Mouse (Mus musculus): ENCODE results near the gene Tmem160. TPM values are rescaled to one million over a fixed set of nuclear protein-coding genes. Genes with fewer than 3 reads are reported as not detected.

Gene Tmem160
- total RNA-seq (2021) = 10 to 100 TPM; 68.0 to 69.0 TPM
- long read RNA-seq, experiment 1, transcript Tmem160-201 (3 exons, 815 nt) = major isoform, 30 of 81 reads
- long read RNA-seq, experiment 1, partial matches to known transcripts = 48 of 81 reads
- long read RNA-seq, experiment 1, other reads (novel, unspliced or antisense) = 0 of 81 reads
- long read RNA-seq, experiment 2, transcript Tmem160-201 (3 exons, 815 nt) = major isoform, 29 of 67 reads
- long read RNA-seq, experiment 2, partial matches to known transcripts = 37 of 67 reads
- long read RNA-seq, experiment 2, other reads (novel, unspliced or antisense) = 0 of 67 reads

DNA sequence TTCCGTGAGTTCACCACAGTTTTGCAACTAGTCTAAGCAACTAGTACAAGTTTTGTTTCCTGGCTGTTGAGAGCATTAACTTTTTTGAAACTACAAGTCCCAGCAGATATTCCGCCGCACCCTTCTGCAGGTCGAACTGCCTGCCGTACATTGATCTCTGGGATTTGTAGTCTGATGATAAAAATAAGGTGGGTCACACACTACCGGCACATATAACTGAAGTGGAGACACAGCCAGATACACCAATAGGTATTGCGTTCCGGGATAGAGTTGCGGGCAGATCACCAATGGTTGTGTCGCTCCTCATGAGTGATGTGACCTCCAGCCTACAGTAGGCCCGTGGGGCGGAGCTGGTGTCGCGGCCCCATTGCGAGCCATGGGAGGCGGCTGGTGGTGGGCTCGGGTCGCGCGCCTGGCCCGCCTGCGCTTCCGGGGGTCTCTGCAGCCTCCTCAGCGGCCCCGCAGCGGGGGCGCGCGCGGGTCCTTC is at the start of gene Tmem160:
Tmem160 (plus strand) TSS at position 193 of the 487 bp plus-strand sequence.
- Histone ChIP-seq H3K27ac (peak within 1 kb of the TSS; percentile 76), H3K4me3 (peak within 1 kb of the TSS; percentile 85)
- TF ChIP-seq CTCF (IDR thresholded peaks at IDR 0.05) = no peak
- DNase-seq (ENCODE audit: extremely low spot score in 1 of 2, low spot score in 2 of 2) = peak; percentile 80 to 86
- intact Hi-C loops (cut with DNase I) = no loop called here

DNA sequence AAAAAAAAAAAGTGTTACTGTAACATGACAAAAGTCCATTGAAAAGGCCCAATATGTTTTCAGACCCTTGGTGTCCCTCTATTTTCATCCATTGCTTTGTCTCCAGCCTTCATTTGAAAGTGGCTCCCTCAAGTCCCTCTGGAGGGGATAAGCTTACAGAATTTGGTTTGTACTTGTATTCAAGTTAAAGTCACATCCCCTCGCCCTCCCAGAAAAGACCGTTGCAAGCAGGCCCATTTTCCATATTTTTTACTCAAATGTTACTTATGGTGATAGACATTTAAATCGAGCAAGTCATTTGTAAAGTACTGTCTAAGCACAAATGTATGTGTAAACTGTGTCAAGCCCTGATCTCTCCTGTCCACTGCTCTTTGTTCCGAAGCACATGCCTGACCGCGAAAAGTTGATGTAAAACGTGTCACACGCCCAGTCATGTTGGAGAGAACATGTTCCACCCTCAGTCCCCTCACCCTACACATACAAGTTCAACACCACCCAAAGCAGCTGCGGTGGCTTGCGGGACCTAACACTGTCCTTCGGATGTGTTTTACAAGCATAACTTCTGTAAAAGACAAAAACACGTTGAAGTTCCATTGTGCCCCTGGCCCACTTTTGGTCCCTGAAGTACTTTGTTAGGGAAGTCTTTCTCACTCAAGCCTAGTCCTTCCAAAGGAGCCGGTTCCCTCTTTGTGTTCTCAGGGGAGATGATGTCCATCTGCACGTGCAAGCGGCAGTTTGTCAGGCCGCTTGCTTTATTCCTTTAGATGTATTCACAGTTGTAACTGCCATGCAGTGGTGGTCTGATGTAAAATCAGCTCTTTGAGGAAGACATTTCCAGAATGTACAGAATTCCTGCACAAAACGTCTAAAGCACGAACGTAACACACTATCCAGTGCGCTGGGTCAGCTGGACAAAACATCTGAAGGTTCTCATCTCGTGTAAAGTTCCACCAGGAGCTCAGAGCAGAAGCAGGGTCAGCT is 49.3 kb upstream of the Tmem160 start:
- Histone ChIP-seq H3K4me3 (peak overlapping the region; percentile 98), H3K27ac (peak overlapping the region; percentile 100)
- peak in 1 of 2 experiments; percentile 22 for DNase-seq (ENCODE audit: extremely low spot score in 1 of 2, low spot score in 2 of 2)
- TF ChIP-seq CTCF (IDR thresholded peaks at IDR 0.05) = no peak
- intact Hi-C loops (cut with DNase I) = loop anchor here (2.0 to 5.0 kb wide), 2 partner anchors 210 to 419 kb away; no protein-coding TSS in a partner anchor

DNA sequence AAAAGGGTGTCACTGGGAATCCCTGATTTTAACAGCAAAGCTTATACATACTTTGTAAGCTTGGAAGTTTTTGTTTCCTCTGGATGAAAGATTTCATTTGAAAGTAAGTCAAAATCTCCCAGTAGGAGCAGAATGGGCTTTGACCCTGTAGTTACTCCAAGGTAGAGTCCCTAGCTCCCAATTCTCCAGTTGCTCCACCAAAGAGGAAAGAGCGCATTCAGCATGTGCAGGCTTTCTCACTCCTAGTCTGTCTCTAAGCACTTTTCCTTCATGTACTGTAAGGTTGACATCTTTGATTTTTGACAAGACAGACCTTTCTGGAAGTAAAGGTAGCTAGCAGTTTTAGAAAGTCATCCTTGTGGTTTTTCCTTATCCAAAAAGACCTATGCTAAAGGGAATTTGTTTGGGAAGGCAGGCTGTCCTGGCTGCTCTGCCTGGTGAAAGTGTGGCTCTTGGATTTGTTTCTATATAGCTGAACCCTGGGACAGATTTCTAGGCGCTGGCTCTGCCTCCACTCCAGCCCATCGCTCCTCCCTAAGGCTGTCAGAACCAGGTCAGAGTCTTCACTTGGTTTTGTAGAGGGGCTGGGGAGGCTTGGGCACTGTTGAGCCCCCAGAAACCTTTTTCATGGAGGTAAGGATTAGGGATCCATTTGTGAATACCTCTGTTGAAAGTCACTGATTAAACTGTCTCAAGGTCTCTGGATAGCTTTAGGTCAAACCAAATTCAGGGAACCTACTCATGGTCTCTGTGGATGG is 48.1 kb upstream of the Tmem160 start:
- no peak for TF ChIP-seq CTCF (IDR thresholded peaks at IDR 0.05)
- Histone ChIP-seq H3K4me3 (no peak overlapping the region), H3K27ac (peak overlapping the region; percentile 94)
- no peak for DNase-seq (ENCODE audit: extremely low spot score in 1 of 2, low spot score in 2 of 2)
- intact Hi-C loops (cut with DNase I) = loop anchor here (5.0 kb wide), 1 partner anchor 418 kb away; no protein-coding TSS in a partner anchor

DNA sequence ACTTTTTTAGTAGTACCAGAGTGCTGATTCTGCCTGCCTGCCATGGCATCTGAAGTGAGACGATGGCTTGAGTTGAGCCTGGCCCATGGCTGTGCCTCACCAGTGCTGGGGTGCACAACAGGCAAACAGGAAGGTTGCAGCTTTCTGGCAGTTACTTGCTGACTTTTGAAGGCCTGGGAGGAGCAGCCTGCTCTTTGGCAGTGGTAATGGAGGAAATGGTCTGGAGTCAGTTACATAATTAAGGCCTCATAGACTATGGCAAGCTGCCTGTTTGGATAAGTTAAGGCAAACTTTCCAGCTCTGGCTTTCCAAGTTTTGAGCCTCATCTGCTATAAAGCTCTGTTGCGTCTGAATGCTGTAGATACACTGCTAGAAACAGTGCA is 47.5 kb upstream of the Tmem160 start:
- H3K4me3 ChIP-seq = no peak overlapping the region
- TF ChIP-seq CTCF (IDR thresholded peaks at IDR 0.05) = no peak
- no peak for DNase-seq (ENCODE audit: extremely low spot score in 1 of 2, low spot score in 2 of 2)
- H3K27ac ChIP-seq = peak overlapping the region; percentile 94
- intact Hi-C loops (cut with DNase I) = no loop called here

DNA sequence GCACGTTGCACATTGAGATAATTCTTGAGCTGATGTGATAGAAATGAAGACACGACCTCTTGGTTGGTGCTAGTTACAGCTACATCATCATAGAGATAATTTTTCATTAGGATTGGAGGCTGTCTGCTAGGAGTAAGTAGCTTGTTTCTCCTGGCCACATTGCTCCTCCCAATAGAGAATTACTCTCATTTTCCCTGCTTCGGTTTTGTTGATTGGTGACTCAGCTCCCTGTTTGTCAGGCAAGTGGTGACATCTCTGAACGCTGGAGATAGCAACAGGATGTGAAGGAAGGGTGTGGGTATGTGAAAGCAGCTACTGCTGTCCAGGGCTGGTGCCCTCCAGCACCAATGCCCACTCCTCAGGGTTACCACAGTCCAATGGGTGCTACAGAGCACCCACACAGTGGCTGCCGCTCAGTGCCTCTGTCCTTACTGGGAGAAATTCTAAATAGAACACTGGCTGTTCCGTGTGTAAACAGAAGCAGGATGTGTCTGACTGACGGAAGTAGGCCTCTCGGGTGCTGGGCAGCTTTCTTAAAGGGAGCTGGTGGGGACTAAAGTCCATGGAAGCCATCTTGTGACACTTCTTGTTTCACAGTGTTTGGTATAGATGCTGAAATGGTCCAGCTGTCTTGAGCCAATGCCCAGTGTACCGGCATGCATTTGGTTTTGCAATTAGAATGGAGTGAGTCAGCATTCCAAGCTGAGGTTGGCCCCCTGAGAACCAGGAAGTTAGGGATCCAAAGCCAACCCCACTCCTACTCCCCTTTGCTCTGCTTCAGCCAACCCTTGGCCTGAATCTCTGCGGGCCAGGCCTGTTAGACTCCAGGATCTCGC is 46.8 kb upstream of the Tmem160 start:
- Histone ChIP-seq H3K27ac (peak overlapping the region; percentile 94), H3K4me3 (no peak overlapping the region)
- no peak for TF ChIP-seq CTCF (IDR thresholded peaks at IDR 0.05)
- intact Hi-C loops (cut with DNase I) = no loop called here
- DNase-seq (ENCODE audit: extremely low spot score in 1 of 2, low spot score in 2 of 2) = peak; percentile 22 to 37

DNA sequence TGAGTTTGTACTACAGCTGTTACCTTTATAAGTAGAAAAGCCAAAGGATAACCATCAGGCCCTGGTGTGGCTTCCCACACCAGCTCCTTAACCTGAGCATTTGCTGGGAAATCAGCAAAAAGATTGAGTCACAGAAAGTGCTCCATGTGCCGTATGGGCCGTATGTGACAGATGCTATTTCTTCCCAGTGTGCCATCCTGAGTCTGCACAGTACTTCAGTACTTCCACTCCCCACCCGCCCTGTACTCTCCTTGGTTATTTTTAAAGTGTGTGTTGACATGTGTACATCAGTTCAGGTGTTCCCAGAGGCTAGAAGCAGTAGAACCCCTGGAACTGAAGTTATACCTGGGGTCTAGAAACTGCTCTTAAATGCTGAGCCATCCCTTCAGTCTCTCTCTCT is 45.6 kb upstream of the Tmem160 start:
- Histone ChIP-seq H3K27ac (no peak overlapping the region), H3K4me3 (no peak overlapping the region)
- no peak for TF ChIP-seq CTCF (IDR thresholded peaks at IDR 0.05)
- intact Hi-C loops (cut with DNase I) = no loop called here
- no peak for DNase-seq (ENCODE audit: extremely low spot score in 1 of 2, low spot score in 2 of 2)

DNA sequence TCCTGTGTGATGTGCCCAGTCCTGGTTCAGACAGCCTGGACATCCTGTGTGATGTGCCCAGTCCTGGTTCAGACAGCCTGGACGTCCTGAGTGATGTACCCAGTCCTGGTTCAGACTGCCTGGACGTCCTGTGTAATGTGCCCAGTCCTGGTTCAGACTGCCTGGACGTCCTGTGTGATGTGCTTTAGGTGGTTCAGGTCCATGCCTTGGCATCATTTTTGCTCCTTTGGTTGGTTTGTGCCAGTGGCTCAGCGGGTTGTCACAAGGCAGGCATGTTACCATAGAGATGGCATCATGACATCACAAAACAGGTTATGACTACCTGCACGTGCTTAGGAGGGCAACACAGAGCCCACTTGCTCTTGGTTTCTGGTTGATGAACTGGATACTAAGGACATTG is 41.5 kb upstream of the Tmem160 start:
- no peak for DNase-seq (ENCODE audit: extremely low spot score in 1 of 2, low spot score in 2 of 2)
- H3K4me3 ChIP-seq = no peak overlapping the region
- no peak for TF ChIP-seq CTCF (IDR thresholded peaks at IDR 0.05)
- intact Hi-C loops (cut with DNase I) = no loop called here
- H3K27ac ChIP-seq = no peak overlapping the region

DNA sequence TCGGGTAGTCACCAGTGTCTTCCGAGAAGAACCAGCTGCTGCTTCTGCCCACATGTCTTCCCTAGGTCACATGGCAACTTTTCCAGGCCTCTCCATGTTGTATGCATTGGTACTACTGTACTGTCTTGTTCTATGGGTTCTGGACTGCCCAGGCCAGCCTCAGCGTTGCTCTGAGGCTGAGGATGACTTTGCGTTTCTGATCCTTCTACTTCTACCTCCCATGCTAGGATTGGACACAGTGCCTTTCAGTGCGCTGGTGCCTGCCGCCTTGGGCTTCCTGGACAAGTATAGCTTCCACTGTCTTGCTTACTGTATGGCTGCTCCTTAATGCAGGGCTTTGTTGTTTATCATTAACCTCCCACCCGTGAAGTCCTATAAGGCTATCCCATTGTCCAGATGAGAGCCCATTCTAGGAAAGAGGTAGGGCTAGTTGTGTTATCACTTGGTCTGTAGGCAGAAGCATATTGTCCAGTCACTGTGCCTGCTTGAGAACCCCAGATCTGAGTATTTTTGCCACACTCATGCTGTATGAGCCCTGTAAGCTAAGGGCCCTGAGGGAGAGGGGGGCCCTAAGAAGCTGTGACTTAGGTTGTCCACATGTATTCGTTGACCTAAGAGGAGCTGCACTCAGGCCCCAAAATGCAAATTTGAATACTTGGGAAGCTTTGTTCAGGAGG is 40.2 kb upstream of the Tmem160 start:
- TF ChIP-seq CTCF (IDR thresholded peaks at IDR 0.05) = no peak
- H3K4me3 ChIP-seq = no peak overlapping the region
- no peak overlapping the region for H3K27ac ChIP-seq
- no peak for DNase-seq (ENCODE audit: extremely low spot score in 1 of 2, low spot score in 2 of 2)
- intact Hi-C loops (cut with DNase I) = no loop called here

DNA sequence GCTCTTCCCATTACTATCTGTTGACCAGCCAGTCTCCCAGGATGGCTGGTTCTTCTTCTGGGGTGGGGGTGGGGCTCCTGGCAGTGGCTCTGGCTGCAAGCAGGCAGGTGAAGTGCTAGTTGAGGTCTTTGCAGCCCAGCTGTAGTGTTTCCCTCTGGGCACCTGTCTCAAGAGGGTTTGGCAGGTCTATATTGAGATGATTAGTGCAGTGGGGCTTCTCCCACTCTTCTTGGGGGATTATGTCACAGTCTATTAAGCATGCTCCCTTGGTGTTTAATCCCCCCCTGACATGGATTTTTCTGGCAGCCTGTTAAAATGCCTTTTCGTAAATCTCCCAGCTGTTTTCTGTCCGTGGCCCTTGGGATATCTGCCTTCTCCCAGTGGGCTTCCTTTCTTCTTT is 39.6 kb upstream of the Tmem160 start:
- H3K27ac ChIP-seq = no peak overlapping the region
- intact Hi-C loops (cut with DNase I) = no loop called here
- no peak overlapping the region for H3K4me3 ChIP-seq
- TF ChIP-seq CTCF (IDR thresholded peaks at IDR 0.05) = no peak
- DNase-seq (ENCODE audit: extremely low spot score in 1 of 2, low spot score in 2 of 2) = no peak

DNA sequence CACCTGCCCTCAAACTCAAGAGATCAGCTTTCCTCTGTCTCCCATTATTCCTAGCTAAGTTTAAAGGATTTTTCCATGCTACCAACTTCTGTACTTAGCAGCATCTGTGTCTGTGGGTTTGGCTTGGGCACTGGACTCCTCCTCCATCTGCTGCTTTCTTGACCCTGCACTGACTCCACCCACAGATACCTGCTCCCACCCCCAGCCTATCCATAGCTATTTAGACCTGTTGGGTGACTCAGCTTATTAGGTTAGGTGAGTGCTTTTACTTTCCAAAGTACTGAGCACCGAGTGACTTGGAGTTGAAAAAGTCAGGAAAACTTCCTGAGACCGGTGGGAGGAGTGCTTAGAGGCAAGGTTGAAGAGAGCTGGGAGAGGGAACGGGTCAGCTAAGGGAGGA is 37.2 kb upstream of the Tmem160 start:
- no peak for TF ChIP-seq CTCF (IDR thresholded peaks at IDR 0.05)
- intact Hi-C loops (cut with DNase I) = no loop called here

More for the DNA sequence above, 37.2 kb upstream of the Tmem160 start:
- Histone ChIP-seq H3K4me3 (no peak overlapping the region), H3K27ac (no peak overlapping the region)
- DNase-seq (ENCODE audit: extremely low spot score in 1 of 2, low spot score in 2 of 2) = no peak
